Mouse (Mus musculus): ENCODE measurements at regions not wholly inside any gene's neighbourhood (a gene's known extent, or its start where the extent isn't known, plus 50 kb on each side); places are given as distances from the start of the nearest gene placed in this dataset.

DNA sequence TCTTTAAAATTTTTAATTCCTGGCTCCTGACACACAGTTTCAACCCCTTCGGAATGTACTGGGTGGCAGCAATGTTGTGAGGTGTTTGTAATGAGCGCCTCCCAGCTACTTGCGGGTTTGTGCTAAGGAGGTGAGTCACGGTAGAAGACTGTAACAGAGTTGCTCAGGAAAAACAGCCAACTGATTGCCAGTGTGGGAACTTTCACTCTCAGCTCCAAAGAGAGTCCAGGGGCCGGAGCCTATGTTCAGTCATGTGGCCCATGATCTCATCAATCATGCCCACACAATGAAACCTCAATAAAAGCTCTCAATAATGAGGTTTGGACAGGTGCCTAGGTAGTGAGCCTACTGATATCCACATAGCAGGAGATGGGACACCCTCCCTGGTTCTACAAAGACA is 130.5 kb downstream of the Nectin1 start:
- H3K4me3 ChIP-seq (ENCODE audit: low read depth, low read length): no peak overlapping the region
- H3K9me3 ChIP-seq (replicated peaks; ENCODE audit: control insufficient read depth, low read length): no peaks in the 10 kb centered on the region
- H3K27me3 ChIP-seq (ENCODE audit: control insufficient read depth, insufficient read depth, low read length): peaks cover 14% of the 10 kb centered on the region
- H3K27ac ChIP-seq (replicated peaks; ENCODE audit: low read depth, low read length): no peak overlapping the region
- H3K4me2 ChIP-seq (ENCODE audit: low read depth, low read length): no peak overlapping the region
- no peaks in the 10 kb centered on the region for H3K36me3 ChIP-seq (replicated peaks; ENCODE audit: control insufficient read depth, insufficient read depth, low read depth, low read length)
- no peaks in the 10 kb centered on the region for H3K4me1 ChIP-seq (ENCODE audit: control insufficient read depth, insufficient read depth, low read length)
- DNase-seq (ENCODE audit: low spot score) (no peak), ATAC-seq (replicated peaks; ENCODE audit: insufficient number of reproducible peaks, low FRiP score, low TSS enrichment, low read depth) (no peak)
- WGBS: 83% methylated on average over 5 of the region's 5 CpGs
- no peak overlapping the region for H3K9ac ChIP-seq (replicated peaks; ENCODE audit: low read length)

DNA sequence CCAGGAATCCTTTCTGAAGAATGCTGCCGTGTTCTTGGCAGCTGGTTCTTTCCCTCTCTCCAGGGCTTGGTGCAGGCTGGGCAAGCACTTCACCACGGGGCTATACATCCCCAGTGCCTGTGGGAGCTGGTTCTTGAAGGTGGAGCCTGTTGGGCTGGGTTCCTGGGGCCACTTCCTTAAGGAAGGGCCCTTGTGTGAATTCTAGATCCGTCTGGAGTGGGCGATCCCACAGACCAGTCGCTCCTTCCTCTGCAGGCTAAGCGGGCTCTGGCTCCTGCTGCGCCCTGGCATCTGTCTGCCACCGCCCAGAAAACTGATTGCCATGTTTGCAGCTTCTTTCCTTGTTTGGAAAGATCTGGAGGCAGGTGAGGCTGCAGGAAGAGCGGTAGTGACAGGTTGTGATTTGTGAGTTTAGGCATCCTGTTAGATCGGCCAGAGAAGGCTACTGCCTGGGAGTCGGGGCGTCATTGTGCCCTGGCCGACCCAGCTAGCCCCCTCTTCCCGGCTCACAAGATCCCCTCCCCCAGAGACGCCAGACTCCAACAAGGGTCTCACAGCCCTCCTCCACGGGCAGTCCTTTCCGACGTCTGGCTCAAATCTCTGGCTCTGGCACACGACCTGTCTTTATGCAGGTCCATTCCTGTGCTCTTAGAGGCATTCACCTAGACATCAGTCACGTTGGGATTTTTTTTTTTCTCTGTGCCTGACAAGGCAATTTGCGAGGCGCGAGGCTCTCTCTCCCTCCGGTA is 135.6 kb downstream of the Nectin1 start:
- no peak for ATAC-seq (replicated peaks; ENCODE audit: insufficient number of reproducible peaks, low FRiP score, low TSS enrichment, low read depth)
- no peaks in the 10 kb centered on the region for H3K9me3 ChIP-seq (replicated peaks; ENCODE audit: control insufficient read depth, low read length)
- peak overlapping the region; percentile 35 for H3K4me2 ChIP-seq (ENCODE audit: low read depth, low read length)
- WGBS: 2% methylated on average over 24 of the region's 24 CpGs
- no peak overlapping the region for H3K27ac ChIP-seq (replicated peaks; ENCODE audit: low read depth, low read length)
- no peak overlapping the region; the same call in 1 of the 2 replicates for H3K9ac ChIP-seq (replicated peaks; ENCODE audit: low read length)
- H3K4me1 ChIP-seq (ENCODE audit: control insufficient read depth, insufficient read depth, low read length): no peaks in the 10 kb centered on the region
- no peak for DNase-seq (ENCODE audit: low spot score)
- H3K4me3 ChIP-seq (ENCODE audit: low read depth, low read length): peak overlapping the region; percentile 15
- no peaks in the 10 kb centered on the region for H3K36me3 ChIP-seq (replicated peaks; ENCODE audit: control insufficient read depth, insufficient read depth, low read depth, low read length)
- H3K27me3 ChIP-seq (ENCODE audit: control insufficient read depth, insufficient read depth, low read length): peaks cover 30% of the 10 kb centered on the region

DNA sequence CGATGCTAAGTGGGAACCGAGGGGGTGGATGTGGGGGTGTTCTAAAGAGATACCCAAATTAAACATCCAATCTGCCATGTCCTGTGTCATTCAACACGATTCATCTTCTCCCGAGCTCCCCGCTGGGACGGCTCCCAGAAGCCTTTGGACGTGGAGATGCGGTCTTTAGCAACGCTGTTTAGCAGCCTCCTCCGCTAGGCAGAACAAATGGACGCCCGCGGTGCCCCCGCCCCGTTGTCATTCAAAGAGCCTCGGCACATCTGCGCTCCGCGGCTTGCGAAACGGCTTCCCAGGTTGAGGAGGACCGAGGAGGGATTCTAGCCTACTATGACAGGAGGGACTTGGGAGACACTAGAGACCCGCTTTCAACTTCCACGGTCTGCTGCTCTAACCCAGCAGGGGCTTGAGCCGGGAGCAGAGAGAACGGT is 136.2 kb downstream of the Nectin1 start:
- peaks cover 30% of the 10 kb centered on the region for H3K27me3 ChIP-seq (ENCODE audit: control insufficient read depth, insufficient read depth, low read length)
- ATAC-seq (replicated peaks; ENCODE audit: insufficient number of reproducible peaks, low FRiP score, low TSS enrichment, low read depth) (0 out of 2 replicates have a peak, but pooled peaks have one; percentile 48), DNase-seq (ENCODE audit: low spot score) (peak; percentile 72)
- H3K4me2 ChIP-seq (ENCODE audit: low read depth, low read length): peak overlapping the region; percentile 35
- no peaks in the 10 kb centered on the region for H3K36me3 ChIP-seq (replicated peaks; ENCODE audit: control insufficient read depth, insufficient read depth, low read depth, low read length)
- WGBS: under 1% methylated on average over 26 of the region's 26 CpGs
- no peaks in the 10 kb centered on the region for H3K4me1 ChIP-seq (ENCODE audit: control insufficient read depth, insufficient read depth, low read length)
- no peak overlapping the region; the same call in 1 of the 2 replicates for H3K9ac ChIP-seq (replicated peaks; ENCODE audit: low read length)
- no peaks in the 10 kb centered on the region for H3K9me3 ChIP-seq (replicated peaks; ENCODE audit: control insufficient read depth, low read length)
- peak overlapping the region; percentile 15 for H3K4me3 ChIP-seq (ENCODE audit: low read depth, low read length)
- H3K27ac ChIP-seq (replicated peaks; ENCODE audit: low read depth, low read length): no peak overlapping the region

DNA sequence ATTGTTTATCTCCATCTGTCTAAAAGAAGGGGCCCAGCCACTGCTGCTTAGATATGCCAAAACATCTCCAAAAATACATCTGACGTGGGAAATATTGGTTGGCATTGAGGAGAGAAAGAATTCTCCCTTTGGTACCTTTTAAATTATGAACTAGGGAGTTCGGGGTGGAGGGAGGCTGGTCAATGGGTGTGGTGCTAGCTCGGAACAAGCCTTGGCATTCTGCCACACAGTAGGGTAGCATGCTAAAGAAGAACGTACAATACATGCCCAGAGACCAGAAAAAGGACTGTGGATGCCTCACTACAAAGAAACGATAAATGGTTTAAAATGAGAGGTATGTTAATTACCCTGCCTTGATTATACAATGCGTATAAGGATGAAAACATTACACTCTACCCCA is 149.3 kb downstream of the Nectin1 start:
- no peak overlapping the region for H3K9ac ChIP-seq (replicated peaks; ENCODE audit: low read length)
- ATAC-seq (replicated peaks; ENCODE audit: insufficient number of reproducible peaks, low FRiP score, low TSS enrichment, low read depth) (no peak), DNase-seq (ENCODE audit: low spot score) (no peak)
- no peaks in the 10 kb centered on the region for H3K36me3 ChIP-seq (replicated peaks; ENCODE audit: control insufficient read depth, insufficient read depth, low read depth, low read length)
- no peak overlapping the region for H3K27ac ChIP-seq (replicated peaks; ENCODE audit: low read depth, low read length)
- H3K9me3 ChIP-seq (replicated peaks; ENCODE audit: control insufficient read depth, low read length): no peaks in the 10 kb centered on the region
- WGBS: 77% methylated on average over 6 of the region's 6 CpGs
- H3K4me2 ChIP-seq (ENCODE audit: low read depth, low read length): no peak overlapping the region
- H3K4me3 ChIP-seq (ENCODE audit: low read depth, low read length): no peak overlapping the region
- H3K27me3 ChIP-seq (ENCODE audit: control insufficient read depth, insufficient read depth, low read length): no peaks in the 10 kb centered on the region
- no peaks in the 10 kb centered on the region for H3K4me1 ChIP-seq (ENCODE audit: control insufficient read depth, insufficient read depth, low read length)

DNA sequence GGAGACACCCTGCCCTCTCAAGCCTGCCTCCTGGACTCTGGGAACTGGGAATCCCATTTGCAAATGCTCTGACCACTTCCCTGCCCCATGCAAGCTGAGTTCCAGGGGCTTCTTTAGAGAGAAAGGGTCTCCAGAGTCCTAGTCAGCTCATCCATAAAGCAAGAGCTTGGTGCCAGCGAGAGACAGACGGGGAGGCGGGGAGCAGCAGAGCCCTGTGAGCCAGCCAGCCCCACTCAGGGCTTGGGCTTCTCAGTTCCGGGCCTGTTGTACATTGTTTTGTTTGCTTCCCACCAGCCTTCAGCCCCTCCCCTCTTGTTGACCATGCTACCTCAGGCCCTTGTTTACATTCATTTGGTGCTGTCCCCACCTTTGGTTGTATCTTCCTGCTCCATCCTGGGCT is 143.9 kb upstream of the Thy1 start:
- DNase-seq (ENCODE audit: low spot score): no peak
- no peaks in the 10 kb centered on the region for H3K4me1 ChIP-seq (ENCODE audit: control insufficient read depth, insufficient read depth, low read length)

DNA sequence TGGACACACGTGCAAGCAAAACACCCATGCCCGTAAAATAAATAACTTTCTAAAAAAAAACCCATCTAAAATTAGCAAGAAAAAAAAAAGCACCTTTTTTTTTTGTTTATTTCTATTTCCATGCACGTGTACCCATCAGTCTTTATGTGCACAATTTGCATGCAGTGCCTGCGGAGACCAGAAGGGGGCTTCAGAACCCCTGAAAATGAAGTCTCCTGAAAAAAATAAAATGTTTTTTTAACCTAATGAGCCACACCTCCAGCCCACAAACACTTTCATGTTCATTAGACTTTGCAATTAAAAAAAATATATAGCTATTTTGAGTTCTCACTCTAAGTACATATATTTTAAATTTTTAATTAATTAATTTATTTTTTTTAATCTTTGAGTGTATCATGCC is 134.9 kb upstream of the Thy1 start:
- H3K9me3 ChIP-seq (replicated peaks; ENCODE audit: control insufficient read depth, low read length): no peaks in the 10 kb centered on the region
- ATAC-seq (replicated peaks; ENCODE audit: insufficient number of reproducible peaks, low FRiP score, low TSS enrichment, low read depth): no peak
- 84% methylated on average over 4 of the region's 4 CpGs for WGBS
- no peak overlapping the region for H3K4me3 ChIP-seq (ENCODE audit: low read depth, low read length)
- H3K36me3 ChIP-seq (replicated peaks; ENCODE audit: control insufficient read depth, insufficient read depth, low read depth, low read length): no peaks in the 10 kb centered on the region
- no peaks in the 10 kb centered on the region for H3K27me3 ChIP-seq (ENCODE audit: control insufficient read depth, insufficient read depth, low read length)
- H3K9ac ChIP-seq (replicated peaks; ENCODE audit: low read length): no peak overlapping the region
- H3K4me1 ChIP-seq (ENCODE audit: control insufficient read depth, insufficient read depth, low read length): no peaks in the 10 kb centered on the region
- peak; percentile 36 for DNase-seq (ENCODE audit: low spot score)
- no peak overlapping the region for H3K27ac ChIP-seq (replicated peaks; ENCODE audit: low read depth, low read length)
- no peak overlapping the region for H3K4me2 ChIP-seq (ENCODE audit: low read depth, low read length)

More for the DNA sequence above, 143.9 kb upstream of the Thy1 start:
- no peak for ATAC-seq (replicated peaks; ENCODE audit: insufficient number of reproducible peaks, low FRiP score, low TSS enrichment, low read depth)
- no peak overlapping the region for H3K9ac ChIP-seq (replicated peaks; ENCODE audit: low read length)
- no peak overlapping the region for H3K4me3 ChIP-seq (ENCODE audit: low read depth, low read length)
- H3K27me3 ChIP-seq (ENCODE audit: control insufficient read depth, insufficient read depth, low read length): no peaks in the 10 kb centered on the region
- H3K27ac ChIP-seq (replicated peaks; ENCODE audit: low read depth, low read length): no peak overlapping the region
- H3K36me3 ChIP-seq (replicated peaks; ENCODE audit: control insufficient read depth, insufficient read depth, low read depth, low read length): no peaks in the 10 kb centered on the region
- no peaks in the 10 kb centered on the region for H3K9me3 ChIP-seq (replicated peaks; ENCODE audit: control insufficient read depth, low read length)
- H3K4me2 ChIP-seq (ENCODE audit: low read depth, low read length): no peak overlapping the region
- WGBS: 59% methylated on average over 4 of the region's 4 CpGs

DNA sequence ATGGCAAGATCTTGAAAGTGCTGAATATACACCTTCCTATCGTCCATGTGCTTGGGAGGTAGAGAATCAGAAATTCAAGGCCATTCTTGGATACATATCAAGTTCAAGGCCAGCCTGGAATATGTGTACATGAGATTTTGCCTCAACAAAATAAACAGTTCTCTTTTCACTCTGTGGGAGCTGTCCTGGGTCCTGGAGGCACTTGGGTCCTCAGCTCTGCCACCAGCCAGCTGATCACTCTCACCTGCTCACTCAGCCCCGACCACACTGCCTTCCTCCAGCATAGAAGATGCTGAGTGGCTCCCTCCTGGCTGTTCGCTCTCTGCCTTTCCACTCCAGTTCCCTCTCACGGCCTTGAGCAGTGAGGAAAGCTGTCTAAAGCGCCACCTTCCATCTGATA is 128.2 kb upstream of the Thy1 start:
- no peak overlapping the region for H3K27ac ChIP-seq (replicated peaks; ENCODE audit: low read depth, low read length)
- no peak overlapping the region for H3K9ac ChIP-seq (replicated peaks; ENCODE audit: low read length)
- no peak overlapping the region for H3K4me3 ChIP-seq (ENCODE audit: low read depth, low read length)
- H3K4me1 ChIP-seq (ENCODE audit: control insufficient read depth, insufficient read depth, low read length): no peaks in the 10 kb centered on the region
- no peaks in the 10 kb centered on the region for H3K9me3 ChIP-seq (replicated peaks; ENCODE audit: control insufficient read depth, low read length)
- ATAC-seq (replicated peaks; ENCODE audit: insufficient number of reproducible peaks, low FRiP score, low TSS enrichment, low read depth) (no peak), DNase-seq (ENCODE audit: low spot score) (peak; percentile 72)
- H3K27me3 ChIP-seq (ENCODE audit: control insufficient read depth, insufficient read depth, low read length): no peaks in the 10 kb centered on the region
- no peak overlapping the region for H3K4me2 ChIP-seq (ENCODE audit: low read depth, low read length)
- WGBS: 57% methylated on average over 5 of the region's 5 CpGs
- H3K36me3 ChIP-seq (replicated peaks; ENCODE audit: control insufficient read depth, insufficient read depth, low read depth, low read length): no peaks in the 10 kb centered on the region

DNA sequence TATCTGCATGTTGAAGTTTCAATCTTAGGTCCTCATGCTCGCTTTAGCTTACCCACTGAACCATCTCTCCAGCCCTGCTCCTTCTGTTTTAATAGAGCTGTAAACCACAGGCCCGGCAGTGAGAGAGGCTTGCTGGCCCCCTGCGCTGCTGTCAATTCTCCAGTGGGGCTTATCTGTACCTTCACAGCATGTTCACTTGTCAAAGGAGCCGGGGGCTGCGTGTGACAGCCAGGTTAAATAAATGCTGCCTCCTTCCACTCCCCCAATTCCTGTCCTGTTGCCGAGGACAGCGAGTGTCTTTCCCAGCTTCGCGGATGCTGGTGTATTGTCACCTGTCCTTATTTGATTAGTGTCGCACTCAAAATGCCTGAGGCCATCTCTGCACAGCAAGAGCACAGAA is 125.7 kb upstream of the Thy1 start:
- Histone ChIP-seq H3K4me1 (ENCODE audit: control insufficient read depth, insufficient read depth, low read length) (no peaks in the 10 kb centered on the region), H3K4me3 (ENCODE audit: low read depth, low read length) (no peak overlapping the region), H3K36me3 (replicated peaks; ENCODE audit: control insufficient read depth, insufficient read depth, low read depth, low read length) (no peaks in the 10 kb centered on the region), H3K27ac (replicated peaks; ENCODE audit: low read depth, low read length) (no peak overlapping the region), H3K9me3 (replicated peaks; ENCODE audit: control insufficient read depth, low read length) (no peaks in the 10 kb centered on the region), H3K27me3 (ENCODE audit: control insufficient read depth, insufficient read depth, low read length) (no peaks in the 10 kb centered on the region), H3K9ac (replicated peaks; ENCODE audit: low read length) (no peak overlapping the region), H3K4me2 (ENCODE audit: low read depth, low read length) (no peak overlapping the region)
- no peak for ATAC-seq (replicated peaks; ENCODE audit: insufficient number of reproducible peaks, low FRiP score, low TSS enrichment, low read depth)
- WGBS: 23% methylated on average over 10 of the region's 10 CpGs
- no peak for DNase-seq (ENCODE audit: low spot score)
